ENCODE assay signal across 8 mouse cellular contexts in genomic region chr2:74825730-74826430, GRCm38 (mm10). TPM values are rescaled to one million over a fixed set of nuclear protein-coding genes. Genes with fewer than 3 reads are reported as not detected.
DNase-seq lines count a peak whose midpoint lies in the region; ATAC-seq and TF ChIP-seq lines count a peak whose summit lies in the region.

TSS of gene Mtx2 (plus strand) at chr2:74825803.

- ATAC-seq in embryonic facial prominence, embryonic 15.5 days (ENCODE audit: insufficient number of reproducible peaks, low FRiP score, low TSS enrichment, low read depth), result peak; percentile 88
- ATAC-seq in kidney, embryonic 15.5 days (replicated peaks; ENCODE audit: low FRiP score), result peak; percentile 96
- peak; percentile 90 for ATAC-seq in liver, embryonic 11.5 days (replicated peaks; ENCODE audit: low FRiP score)
- ATAC-seq in stomach, embryonic 14.5 days (ENCODE audit: insufficient number of reproducible peaks, insufficient read depth, low FRiP score, low read depth), result peak; percentile 94

- peak; percentile 56; the same call in 1 of the 2 replicates for TF ChIP-seq POLR2A in bone marrow, adult 2 months (IDR thresholded peaks at IDR 0.05; ENCODE audit: borderline replicate concordance, control insufficient read depth, low read depth, low read length)

- H3K27ac ChIP-seq in bone marrow, adult 2 months (ENCODE audit: control insufficient read depth, insufficient read depth, low read depth, low read length, poor library complexity), result peak within 1 kb of the TSS; percentile 90
- peak within 1 kb of the TSS; percentile 90 for H3K27ac ChIP-seq in embryonic facial prominence, embryonic 15.5 days (replicated peaks)
- H3K27ac ChIP-seq in kidney, embryonic 15.5 days, result peak within 1 kb of the TSS; percentile 97
- H3K27ac ChIP-seq in liver, embryonic 11.5 days (ENCODE audit: low read depth, low read length), result peak within 1 kb of the TSS; percentile 81
- H3K27ac ChIP-seq in stomach, embryonic 14.5 days (ENCODE audit: low read length), result peak within 1 kb of the TSS; percentile 66

- TF ChIP-seq CTCF in bone marrow, adult 2 months (IDR thresholded peaks at IDR 0.05; ENCODE audit: control insufficient read depth, insufficient read depth, low read length), result no peak

- DNase-seq in A20 (ENCODE audit: low read depth, low spot score), result peak; percentile 92
- peak; percentile 62 to 72 for DNase-seq in heart, adult 9 months (ENCODE audit: low spot score in 2 of 2)
- DNase-seq in liver, embryonic 11.5 days (ENCODE audit: low spot score), result peak; percentile 80
- DNase-seq in naive thymus-derived CD4-positive, alpha-beta T cell, adult 2 months (ENCODE audit: low read depth), result peak; percentile 75

- WGBS in bone marrow, adult 2 months, result under 1% methylated on average over 74 of the region's 74 CpGs
- WGBS in embryonic facial prominence, embryonic 15.5 days, result under 1% methylated on average over 74 of the region's 74 CpGs
- WGBS in kidney, embryonic 15.5 days, result under 1% methylated on average over 74 of the region's 74 CpGs
- WGBS in liver, embryonic 11.5 days, result under 1% methylated on average over 57 of the region's 74 CpGs
- WGBS in stomach, embryonic 14.5 days, result under 1% methylated on average over 74 of the region's 74 CpGs

- peak within 1 kb of the TSS; percentile 93 for H3K9ac ChIP-seq in embryonic facial prominence, embryonic 15.5 days
- peak within 1 kb of the TSS; percentile 92 for H3K9ac ChIP-seq in kidney, embryonic 15.5 days
- peak within 1 kb of the TSS; percentile 96 for H3K9ac ChIP-seq in liver, embryonic 11.5 days (ENCODE audit: low read depth, low read length)
- H3K9ac ChIP-seq in stomach, embryonic 14.5 days (replicated peaks; ENCODE audit: low read depth, low read length), result peak within 1 kb of the TSS; percentile 73

- no peaks in the 10 kb centered on the region for H3K4me1 ChIP-seq in bone marrow, adult 2 months (ENCODE audit: control insufficient read depth, insufficient read depth, low read length)
- H3K4me1 ChIP-seq in embryonic facial prominence, embryonic 15.5 days, result 0 out of 2 replicates have a peak, but pooled peaks cover 4% of the 10 kb centered on the region
- 0 out of 2 replicates have a peak, but pooled peaks cover 3% of the 10 kb centered on the region for H3K4me1 ChIP-seq in kidney, embryonic 15.5 days
- H3K4me1 ChIP-seq in liver, embryonic 11.5 days (replicated peaks; ENCODE audit: control insufficient read depth, insufficient read depth, low read length), result no peaks in the 10 kb centered on the region
- no peaks in the 10 kb centered on the region for H3K4me1 ChIP-seq in stomach, embryonic 14.5 days (ENCODE audit: control insufficient read depth, insufficient read depth, low read length)

- H3K27me3 ChIP-seq in embryonic facial prominence, embryonic 15.5 days, result peaks cover 8% of the 10 kb centered on the region; the same call in 1 of the 2 replicates
- no peaks in the 10 kb centered on the region; the same call in 1 of the 2 replicates for H3K27me3 ChIP-seq in kidney, embryonic 15.5 days
- H3K27me3 ChIP-seq in liver, embryonic 11.5 days (replicated peaks; ENCODE audit: control insufficient read depth, insufficient read depth, low read length), result no peaks in the 10 kb centered on the region
- no peaks in the 10 kb centered on the region for H3K27me3 ChIP-seq in stomach, embryonic 14.5 days (ENCODE audit: control insufficient read depth, insufficient read depth, low read length)

- H3K4me2 ChIP-seq in embryonic facial prominence, embryonic 15.5 days (replicated peaks), result peak within 1 kb of the TSS; percentile 64
- peak within 1 kb of the TSS; percentile 73 for H3K4me2 ChIP-seq in kidney, embryonic 15.5 days
- peak within 1 kb of the TSS; percentile 67 for H3K4me2 ChIP-seq in liver, embryonic 11.5 days
- H3K4me2 ChIP-seq in stomach, embryonic 14.5 days (replicated peaks; ENCODE audit: low read depth, low read length), result peak within 1 kb of the TSS; percentile 58

- peak within 1 kb of the TSS; percentile 96 for H3K4me3 ChIP-seq in bone marrow, adult 2 months (replicated peaks; ENCODE audit: control insufficient read depth, low read depth, low read length)
- peak within 1 kb of the TSS; percentile 96 for H3K4me3 ChIP-seq in embryonic facial prominence, embryonic 15.5 days (replicated peaks)
- H3K4me3 ChIP-seq in kidney, embryonic 15.5 days (replicated peaks), result peak within 1 kb of the TSS; percentile 95
- peak within 1 kb of the TSS; percentile 96 for H3K4me3 ChIP-seq in liver, embryonic 11.5 days (ENCODE audit: low read depth, low read length)
- H3K4me3 ChIP-seq in stomach, embryonic 14.5 days (ENCODE audit: low read depth, low read length), result peak within 1 kb of the TSS; percentile 74

- H3K9me3 ChIP-seq in embryonic facial prominence, embryonic 15.5 days (replicated peaks), result no peaks in the 10 kb centered on the region
- H3K9me3 ChIP-seq in kidney, embryonic 15.5 days (replicated peaks), result no peaks in the 10 kb centered on the region
- H3K9me3 ChIP-seq in liver, embryonic 11.5 days (ENCODE audit: control insufficient read depth, low read length), result no peaks in the 10 kb centered on the region
- no peaks in the 10 kb centered on the region for H3K9me3 ChIP-seq in stomach, embryonic 14.5 days (ENCODE audit: control insufficient read depth, low read depth, low read length)

- no peaks in the 10 kb centered on the region for H3K36me3 ChIP-seq in embryonic facial prominence, embryonic 15.5 days
- no peaks in the 10 kb centered on the region for H3K36me3 ChIP-seq in kidney, embryonic 15.5 days
- no peaks in the 10 kb centered on the region for H3K36me3 ChIP-seq in liver, embryonic 11.5 days (ENCODE audit: control insufficient read depth, insufficient read depth, low read length)
- no peaks in the 10 kb centered on the region for H3K36me3 ChIP-seq in stomach, embryonic 14.5 days (ENCODE audit: control insufficient read depth, insufficient read depth, low read length)

RNA-seq across cellular contexts. Expression of gene Mtx2, which starts in this region (rescaled TPM):
- 18.7 and 26.7 TPM in 2 replicates for polyA plus RNA-seq in bone marrow, adult 2 months (2011; ENCODE audit: insufficient read depth, insufficient read length, low replicate concordance, missing spikeins)
- polyA plus RNA-seq in embryonic facial prominence, embryonic 15.5 days (2015; fragmentation: Nextera tagmentation; extraction: Ambion mirVana), result 99.9 and 102 TPM in 2 replicates
- 137 and 151 TPM in 2 replicates for polyA plus RNA-seq in kidney, embryonic 15.5 days (2015; fragmentation: Nextera tagmentation; extraction: Ambion mirVana)
- polyA plus RNA-seq in liver, embryonic 11.5 days (2014; fragmentation: Nextera tagmentation; extraction: Ambion mirVana), result 110 and 112 TPM in 2 replicates
- 117 and 120 TPM in 2 replicates for polyA plus RNA-seq in stomach, embryonic 14.5 days (2014; fragmentation: Nextera tagmentation; extraction: Ambion mirVana)

Comparison
In these comparisons a context has a peak if more than half of its experiments do, and no peak if none do; other contexts are left out.
1. Peak in every context shown above with its lines: DNase-seq, ATAC-seq, H3K4me3 ChIP-seq and H3K27ac ChIP-seq.